Mouse (Mus musculus) liver, embryonic 15.5 days (tissue): Measurements from ENCODE around the gene Sept12. TPM values are rescaled to one million over a fixed set of nuclear protein-coding genes. Genes with fewer than 3 reads are reported as not detected.

Source experiments
- ATAC-seq: fragments of 200-750 bp; cut with Nextera tagmentation; 2 replicates; pipeline ENCODE4 v1.8.0; 2017; ENCODE audit warnings: moderate number of reproducible peaks, mild to moderate bottlenecking, moderate library complexity; ENCODE audit not compliant: insufficient read depth
- H3K27ac ChIP-seq: fragments of 300-500 bp; sonication (generic); replicated peaks from 2 replicates; pipeline ENCODE4 v1.5.1; 2015; ENCODE audit warnings: mild to moderate bottlenecking, inconsistent platforms
- H3K27me3 ChIP-seq: fragments of 300-500 bp; sonication (generic); 2 replicates; pipeline ENCODE4 v1.6.1; 2015; ENCODE audit warnings: mild to moderate bottlenecking, inconsistent platforms
- H3K36me3 ChIP-seq: fragments of 300-500 bp; sonication (generic); replicated peaks from 2 replicates; pipeline ENCODE4 v1.6.1; 2015; ENCODE audit warnings: moderate library complexity, mild to moderate bottlenecking, inconsistent platforms
- H3K4me1 ChIP-seq: fragments of 300-500 bp; sonication (generic); replicated peaks from 2 replicates; pipeline ENCODE4 v1.6.1; 2015; ENCODE audit warnings: inconsistent platforms
- H3K4me2 ChIP-seq: fragments of 300-500 bp; sonication (generic); 2 replicates; pipeline ENCODE4 v1.6.1; 2015; ENCODE audit warnings: moderate library complexity, mild to moderate bottlenecking, inconsistent platforms
- H3K4me3 ChIP-seq: fragments of 300-500 bp; sonication (generic); replicated peaks from 2 replicates; pipeline ENCODE4 v1.5.1; 2015; ENCODE audit warnings: mild to moderate bottlenecking, inconsistent platforms
- H3K9ac ChIP-seq: fragments of 300-500 bp; sonication (generic); 2 replicates; pipeline ENCODE4 v1.6.1; 2015; ENCODE audit warnings: moderate library complexity, mild to moderate bottlenecking, inconsistent platforms
- H3K9me3 ChIP-seq: fragments of 300-500 bp; sonication (generic); replicated peaks from 2 replicates; pipeline ENCODE4 v1.6.1; 2016; ENCODE audit warnings: inconsistent platforms
- WGBS: fragments of 180-500 bp; shearing (Covaris S2); methylation state at CpG from one replicate; pipeline ENCODE4 v1.1.7; 2015; ENCODE audit warnings: mixed read lengths; ENCODE audit not compliant: insufficient replicate concordance; 5-methylcytosine and 5-hydroxymethylcytosine counted together
- polyA plus RNA-seq: library from polyadenylated mRNA; unstranded; fragments of >200 nt; fragmentation: Nextera tagmentation; extraction: Ambion mirVana; gene quantifications from 2 replicates; pipeline ENCODE4 v1.2.1, GENCODE M21; 2015

The Sept12 gene
- polyA plus RNA-seq, 1 experiment from 2014 or later: not detected

GRCm38 (mm10) chr16:4957446-4957845 lies 40.2 kb downstream of the Sept12 start:
- no peak for ATAC-seq
- no peaks in the 10 kb centered on the region for H3K9me3 ChIP-seq
- H3K36me3 ChIP-seq: peaks cover 44% of the 10 kb centered on the region
- WGBS: 65% methylated on average over 3 of the region's 3 CpGs
- no peak overlapping the region for H3K4me2 ChIP-seq
- H3K4me3 ChIP-seq: no peak overlapping the region
- no peak overlapping the region for H3K9ac ChIP-seq
- no peak overlapping the region for H3K27ac ChIP-seq
- H3K27me3 ChIP-seq: no peaks in the 10 kb centered on the region
- H3K4me1 ChIP-seq: peaks cover 4% of the 10 kb centered on the region; the same call in 1 of the 2 replicates

GRCm38 (mm10) chr16:4956609-4957008 lies 41.0 kb downstream of the Sept12 start:
- Histone ChIP-seq H3K4me1 (no peaks in the 10 kb centered on the region), H3K36me3 (peaks cover 49% of the 10 kb centered on the region), H3K9ac (no peak overlapping the region), H3K9me3 (no peaks in the 10 kb centered on the region), H3K27ac (no peak overlapping the region), H3K27me3 (no peaks in the 10 kb centered on the region), H3K4me2 (no peak overlapping the region), H3K4me3 (no peak overlapping the region)
- WGBS: 84% methylated on average over 3 of the region's 3 CpGs
- ATAC-seq: no peak

GRCm38 (mm10) chr16:4947378-4947777 lies 50.3 kb downstream of the Sept12 start:
- Histone ChIP-seq H3K36me3 (peaks cover 54% of the 10 kb centered on the region), H3K27me3 (no peaks in the 10 kb centered on the region), H3K9ac (no peak overlapping the region), H3K4me1 (peaks cover 6% of the 10 kb centered on the region; the same call in 1 of the 2 replicates), H3K9me3 (no peaks in the 10 kb centered on the region), H3K4me3 (peak overlapping the region; percentile 23), H3K4me2 (peak overlapping the region; percentile 47; the same call in 1 of the 2 replicates), H3K27ac (peak overlapping the region; percentile 56)
- peak; percentile 38; the same call in 1 of the 2 replicates for ATAC-seq
- WGBS: 73% methylated on average over 4 of the region's 4 CpGs

DNA sequence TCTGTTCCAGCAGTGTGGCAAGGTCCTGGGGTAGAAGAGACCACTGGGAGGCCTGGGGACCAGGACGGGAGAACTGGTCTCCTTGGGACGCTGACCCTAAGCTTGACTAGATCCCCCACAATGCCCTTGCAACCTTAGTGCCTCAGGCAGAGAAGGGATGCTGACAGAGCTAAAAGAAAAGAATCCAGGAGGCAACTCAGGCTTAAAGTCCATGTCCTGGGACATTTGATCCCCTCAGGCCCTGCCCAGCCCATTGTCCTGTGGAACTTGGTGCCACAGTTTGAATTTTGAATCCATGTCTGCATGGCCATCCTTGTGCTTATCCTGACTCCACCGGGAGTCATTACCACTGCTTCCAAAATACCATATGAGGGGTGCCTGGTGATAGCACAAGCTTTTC lies 51.5 kb downstream of the Sept12 start:
- Histone ChIP-seq H3K9me3 (no peaks in the 10 kb centered on the region), H3K4me2 (peak overlapping the region; percentile 47), H3K27ac (no peak overlapping the region), H3K4me3 (no peak overlapping the region), H3K36me3 (peaks cover 59% of the 10 kb centered on the region), H3K4me1 (peaks cover 6% of the 10 kb centered on the region; the same call in 1 of the 2 replicates), H3K9ac (no peak overlapping the region), H3K27me3 (no peaks in the 10 kb centered on the region)
- WGBS: 68% methylated on average over 3 of the region's 3 CpGs
- ATAC-seq: no peak

GRCm38 (mm10) chr16:4945415-4945814 lies 52.2 kb downstream of the Sept12 start:
- no peak for ATAC-seq
- H3K36me3 ChIP-seq: peaks cover 59% of the 10 kb centered on the region
- 0 out of 2 replicates have a peak overlapping the region, but pooled peaks have one; percentile 16 for H3K27ac ChIP-seq
- no peak overlapping the region for H3K9ac ChIP-seq
- WGBS: 63% methylated on average over 4 of the region's 4 CpGs
- H3K4me2 ChIP-seq: no peak overlapping the region
- H3K9me3 ChIP-seq: no peaks in the 10 kb centered on the region
- H3K4me1 ChIP-seq: peaks cover 9% of the 10 kb centered on the region; the same call in 1 of the 2 replicates
- H3K27me3 ChIP-seq: no peaks in the 10 kb centered on the region
- no peak overlapping the region for H3K4me3 ChIP-seq

DNA sequence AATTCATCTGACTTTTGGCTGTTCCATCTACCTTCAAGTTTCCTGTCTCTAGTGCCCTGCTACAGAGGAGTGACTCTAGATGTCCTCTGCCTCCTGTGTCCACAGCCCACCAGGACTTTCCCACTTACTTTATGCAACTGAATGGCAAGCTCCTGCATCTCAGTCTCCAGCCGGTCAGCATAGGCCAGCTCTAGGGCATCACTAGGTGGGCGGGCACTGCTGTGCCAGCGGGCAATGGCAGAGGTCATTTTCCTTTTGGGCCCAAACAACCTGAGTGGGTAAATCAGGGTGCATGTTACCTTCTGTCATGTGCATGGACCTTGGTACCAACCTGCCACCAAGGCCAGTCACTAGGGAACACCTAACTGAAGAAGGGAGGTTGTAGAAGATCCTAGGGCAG lies 54.2 kb downstream of the Sept12 start:
- Histone ChIP-seq H3K4me2 (no peak overlapping the region), H3K27ac (no peak overlapping the region), H3K9ac (no peak overlapping the region), H3K36me3 (peaks cover 51% of the 10 kb centered on the region), H3K9me3 (no peaks in the 10 kb centered on the region), H3K27me3 (no peaks in the 10 kb centered on the region), H3K4me1 (peaks cover 27% of the 10 kb centered on the region), H3K4me3 (no peak overlapping the region)
- ATAC-seq: no peak
- 78% methylated on average over 3 of the region's 3 CpGs for WGBS

DNA sequence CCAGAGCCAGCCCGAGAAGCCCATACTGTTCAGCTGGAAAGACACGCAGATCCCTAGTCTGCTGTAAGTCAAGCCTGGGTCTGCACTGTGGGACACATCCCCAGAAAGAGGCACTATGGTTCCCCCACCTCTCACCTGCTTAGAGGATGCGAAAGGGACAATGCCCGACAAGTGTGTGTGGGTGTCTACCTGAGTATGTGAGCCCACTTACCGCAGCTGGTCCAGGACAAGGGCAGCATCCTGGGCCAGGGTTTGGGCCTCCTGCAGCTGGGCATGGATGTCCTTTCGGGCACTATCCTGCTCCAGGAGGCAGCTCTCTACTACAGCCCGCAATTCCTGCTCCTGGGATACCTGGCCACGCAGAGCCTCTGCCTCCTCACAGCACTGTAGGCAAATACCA lies 54.8 kb downstream of the Sept12 start:
- no peaks in the 10 kb centered on the region for H3K9me3 ChIP-seq
- H3K9ac ChIP-seq: no peak overlapping the region
- H3K36me3 ChIP-seq: peaks cover 48% of the 10 kb centered on the region
- peaks cover 30% of the 10 kb centered on the region for H3K4me1 ChIP-seq
- WGBS: 78% methylated on average over 8 of the region's 8 CpGs
- no peak overlapping the region for H3K4me2 ChIP-seq
- no peak overlapping the region for H3K4me3 ChIP-seq
- H3K27ac ChIP-seq: no peak overlapping the region
- H3K27me3 ChIP-seq: no peaks in the 10 kb centered on the region
- no peak for ATAC-seq

DNA sequence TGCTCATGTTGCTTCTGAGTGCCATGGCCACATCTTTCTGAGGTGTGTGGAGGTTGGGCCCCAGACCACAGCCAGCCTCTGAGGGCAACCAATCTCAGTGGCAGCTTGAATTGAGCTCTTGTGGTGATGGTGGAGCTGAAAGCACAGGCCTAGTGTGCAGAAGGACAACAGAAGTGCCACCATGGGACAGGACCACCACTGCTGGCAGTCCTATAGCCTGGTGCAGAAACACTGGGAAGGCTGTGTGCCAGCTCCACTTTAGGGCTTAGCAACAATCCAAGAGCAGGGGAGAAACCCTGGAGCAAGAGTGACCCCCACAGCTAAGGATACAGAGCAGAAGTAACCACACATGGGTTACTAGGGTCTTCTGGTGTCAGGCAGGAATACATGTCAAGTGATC lies 56.6 kb downstream of the Sept12 start:
- no peak overlapping the region for H3K4me2 ChIP-seq
- peaks cover 26% of the 10 kb centered on the region for H3K4me1 ChIP-seq
- H3K9me3 ChIP-seq: no peaks in the 10 kb centered on the region
- H3K36me3 ChIP-seq: peaks cover 54% of the 10 kb centered on the region
- ATAC-seq: no peak
- H3K4me3 ChIP-seq: no peak overlapping the region
- no peak overlapping the region for H3K27ac ChIP-seq
- no peaks in the 10 kb centered on the region for H3K27me3 ChIP-seq
- H3K9ac ChIP-seq: no peak overlapping the region

DNA sequence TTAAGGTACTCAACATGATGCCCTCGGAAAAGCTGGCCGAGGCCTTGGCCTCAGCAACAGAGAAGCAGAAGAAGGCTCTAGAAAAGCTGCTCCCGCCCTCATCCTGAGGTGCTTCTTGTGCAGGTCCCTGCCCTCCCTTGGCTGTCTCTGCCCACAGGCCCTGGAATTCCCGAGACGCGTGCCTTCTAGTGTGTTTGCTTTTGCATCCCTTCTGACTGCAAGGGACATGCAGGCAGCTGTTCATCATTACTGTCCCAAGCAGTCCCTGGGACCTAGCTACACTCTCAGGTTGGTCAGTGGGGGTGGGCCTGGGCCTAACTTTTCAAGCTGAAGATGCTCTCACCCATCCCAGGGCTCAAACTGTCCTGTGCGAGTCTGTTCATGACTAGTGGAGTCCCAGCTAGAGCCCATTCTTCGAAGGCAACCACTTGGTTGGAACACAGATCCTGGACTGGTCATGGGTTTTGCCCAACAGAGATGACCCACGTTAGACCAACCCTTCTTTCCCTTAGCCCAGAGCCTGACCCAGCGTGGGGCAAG lies 57.3 kb downstream of the Sept12 start:
- H3K27me3 ChIP-seq: no peaks in the 10 kb centered on the region
- 86% methylated on average over 10 of the region's 10 CpGs for WGBS
- H3K9ac ChIP-seq: no peak overlapping the region
- H3K9me3 ChIP-seq: no peaks in the 10 kb centered on the region
- no peak for ATAC-seq
- H3K4me1 ChIP-seq: peaks cover 24% of the 10 kb centered on the region
- H3K36me3 ChIP-seq: peaks cover 59% of the 10 kb centered on the region
- H3K4me3 ChIP-seq: no peak overlapping the region
- no peak overlapping the region for H3K27ac ChIP-seq
- no peak overlapping the region for H3K4me2 ChIP-seq

GRCm38 (mm10) chr16:4939412-4939811 lies 58.2 kb downstream of the Sept12 start:
- peaks cover 65% of the 10 kb centered on the region for H3K36me3 ChIP-seq
- 3% methylated on average over 16 of the region's 16 CpGs for WGBS
- H3K27me3 ChIP-seq: no peaks in the 10 kb centered on the region
- H3K9me3 ChIP-seq: no peaks in the 10 kb centered on the region
- peak overlapping the region; percentile 83 for H3K4me3 ChIP-seq
- H3K9ac ChIP-seq: peak overlapping the region; percentile 74
- H3K4me2 ChIP-seq: peak overlapping the region; percentile 97
- H3K4me1 ChIP-seq: peaks cover 24% of the 10 kb centered on the region
- H3K27ac ChIP-seq: peak overlapping the region; percentile 76
- ATAC-seq: peak; percentile 34

GRCm38 (mm10) chr16:4938989-4939388 lies 58.7 kb downstream of the Sept12 start:
- WGBS: under 1% methylated on average over 28 of the region's 28 CpGs
- peak; percentile 84 for ATAC-seq
- H3K4me2 ChIP-seq: peak overlapping the region; percentile 97
- H3K27ac ChIP-seq: peak overlapping the region; percentile 76
- peaks cover 24% of the 10 kb centered on the region for H3K4me1 ChIP-seq
- peak overlapping the region; percentile 74 for H3K9ac ChIP-seq
- H3K27me3 ChIP-seq: no peaks in the 10 kb centered on the region
- peaks cover 69% of the 10 kb centered on the region for H3K36me3 ChIP-seq
- H3K4me3 ChIP-seq: peak overlapping the region; percentile 83
- no peaks in the 10 kb centered on the region for H3K9me3 ChIP-seq

DNA sequence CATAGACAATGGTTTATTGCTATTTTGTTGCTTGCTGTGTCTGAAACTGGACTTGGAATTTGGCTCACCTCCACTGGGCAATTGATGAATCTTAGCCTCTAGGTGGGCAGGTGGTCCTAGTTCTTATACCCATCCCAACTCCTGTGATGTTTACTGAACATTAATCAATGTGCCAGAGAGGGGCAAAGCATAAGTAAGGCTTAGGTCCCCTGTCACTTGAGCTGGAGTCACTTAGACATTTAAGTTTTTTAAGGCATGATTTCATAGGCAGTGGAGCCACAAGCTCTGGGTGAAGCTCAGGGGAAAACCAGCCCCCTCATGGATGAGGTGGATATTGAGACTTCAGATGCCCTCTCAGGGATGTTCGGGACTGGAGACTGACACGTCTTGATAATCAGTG lies 59.2 kb downstream of the Sept12 start, which contains the start of gene Nudt16l1:
TSS of gene Nudt16l1 (plus strand) at position 301 of the 400 bp plus-strand sequence.
- H3K36me3 ChIP-seq: peaks cover 67% of the 10 kb centered on the region
- H3K4me3 ChIP-seq: peak within 1 kb of the TSS; percentile 83
- H3K27ac ChIP-seq: peak within 1 kb of the TSS; percentile 76
- H3K4me1 ChIP-seq: peaks cover 24% of the 10 kb centered on the region
- H3K9ac ChIP-seq: peak within 1 kb of the TSS; percentile 74
- peak within 1 kb of the TSS; percentile 97 for H3K4me2 ChIP-seq
- ATAC-seq: no peak; the same call in 1 of the 2 replicates
- 2% methylated on average over 2 of the region's 2 CpGs for WGBS
- no peaks in the 10 kb centered on the region for H3K27me3 ChIP-seq
- no peaks in the 10 kb centered on the region for H3K9me3 ChIP-seq
